Mouse (Mus musculus) heart, postnatal 10 days (tissue): ENCODE measurements around the gene Ereg. TPM values are rescaled to one million over a fixed set of nuclear protein-coding genes. Genes with fewer than 3 reads are reported as not detected.

Experiments used
- DNase-seq, 2 experiments: peaks; one replicate each; pipeline ENCODE4 v3.0.0; 2021
- intact Hi-C: fragments of 180-260 bp; cut with DNase I; formaldehyde crosslinking; loops from one replicate; pipeline ENCODE4 v1.15.1; 2025
- total RNA-seq, 2 experiments: library from RNA; stranded (reverse); gene quantifications; 2 replicates each; pipeline ENCODE4 v1.2.3; 2021

Gene Ereg
- total RNA-seq, 2 experiments from 2014 or later, result 0.05 to 0.17 TPM

GRCm38 (mm10) chr5:91110023-91110670 lies 35.7 kb downstream of the Ereg start:
- intact Hi-C loops, result no loop called here

GRCm38 (mm10) chr5:91111019-91111418 lies 36.6 kb downstream of the Ereg start:
- intact Hi-C loops, result no loop called here
- DNase-seq, result no peak

More at GRCm38 (mm10) chr5:91110023-91110670, 35.7 kb downstream of the Ereg start:
- DNase-seq, result no peak

GRCm38 (mm10) chr5:91113967-91114366 lies 39.5 kb downstream of the Ereg start:
- DNase-seq, result no peak
- intact Hi-C loops, result no loop called here

- DNase-seq, result no peak
- intact Hi-C loops, result no loop called here
Observed at GRCm38 (mm10) chr5:91114574-91114973, 40.2 kb downstream of the Ereg start.

GRCm38 (mm10) chr5:91118618-91119017 lies 44.2 kb downstream of the Ereg start:
- peak; percentile 18 to 34 for DNase-seq
- intact Hi-C loops, result no loop called here

GRCm38 (mm10) chr5:91123404-91123803 lies 49.0 kb downstream of the Ereg start:
- peak in 1 of 2 experiments; percentile 6 for DNase-seq
- intact Hi-C loops, result no loop called here

GRCm38 (mm10) chr5:91124140-91124539 lies 49.7 kb downstream of the Ereg start:
- no peak for DNase-seq
- intact Hi-C loops, result no loop called here

GRCm38 (mm10) chr5:91126623-91127022 lies 52.2 kb downstream of the Ereg start:
- intact Hi-C loops, result no loop called here
- DNase-seq, result no peak

GRCm38 (mm10) chr5:91134961-91135360 lies 60.5 kb downstream of the Ereg start:
- intact Hi-C loops, result loop anchor here (5.0 kb wide), 1 partner anchor 172 kb away; no protein-coding TSS in a partner anchor
- no peak for DNase-seq

GRCm38 (mm10) chr5:91138970-91139369 lies 64.5 kb downstream of the Ereg start:
- no peak for DNase-seq
- intact Hi-C loops, result loop anchor here (5.0 kb wide), 1 partner anchor 168 kb away; no protein-coding TSS in a partner anchor

GRCm38 (mm10) chr5:91139446-91139873 lies 65.0 kb downstream of the Ereg start, which contains the start of gene Areg:
Gene Areg, plus strand, starts transcription at chr5:91139599.
- intact Hi-C loops, result loop anchor here (5.0 kb wide), 1 partner anchor 168 kb away; no protein-coding TSS in a partner anchor
- DNase-seq, result peak; percentile 58 to 65

- no peak for DNase-seq
- intact Hi-C loops, result no loop called here
Observed at GRCm38 (mm10) chr5:91140896-91141448, 66.5 kb downstream of the Ereg start.

Other genes starting within 250 kb of the Ereg start
- gene Cxcl1, start 183.4 kb upstream of the Ereg start, total RNA-seq, result under 1 TPM; 0.69 to 0.74 TPM
- gene Cxcl2, start 170.8 kb upstream of the Ereg start, total RNA-seq, result not detected
- gene Mthfd2l, start 143.5 kb upstream of the Ereg start, total RNA-seq, result 10 to 100 TPM; 16.2 to 19.2 TPM
- gene Epgn, start 47.2 kb upstream of the Ereg start, total RNA-seq, result under 1 TPM; 0.30 to 0.34 TPM
- not detected for gene Areg, start 65.0 kb downstream of the Ereg start, total RNA-seq